Mouse (Mus musculus) thymus, adult 2 months (tissue): ENCODE measurements at regions not wholly inside any gene's neighbourhood (a gene's known extent, or its start where the extent isn't known, plus 50 kb on each side); places are given as distances from the start of the nearest gene placed in this dataset.

Source experiments
- CTCF ChIP-seq: fragments of 200-500 bp; IDR thresholded peaks from 2 replicates; pipeline ENCODE4 v1.5.1; 2012; ENCODE audit warnings: mild to moderate bottlenecking, control low read depth, low read length, moderate library complexity, borderline replicate concordance; ENCODE audit not compliant: control insufficient read depth, poor library complexity, insufficient read depth; ENCODE audit errors: extremely low read depth
- POLR2A ChIP-seq: fragments of 200-500 bp; IDR thresholded peaks from 2 replicates; pipeline ENCODE4 v1.6.1; 2012; ENCODE audit warnings: mild to moderate bottlenecking, low read length, control low read depth, moderate library complexity; ENCODE audit not compliant: control insufficient read depth, poor library complexity, insufficient read depth; ENCODE audit errors: extremely low read depth

DNA sequence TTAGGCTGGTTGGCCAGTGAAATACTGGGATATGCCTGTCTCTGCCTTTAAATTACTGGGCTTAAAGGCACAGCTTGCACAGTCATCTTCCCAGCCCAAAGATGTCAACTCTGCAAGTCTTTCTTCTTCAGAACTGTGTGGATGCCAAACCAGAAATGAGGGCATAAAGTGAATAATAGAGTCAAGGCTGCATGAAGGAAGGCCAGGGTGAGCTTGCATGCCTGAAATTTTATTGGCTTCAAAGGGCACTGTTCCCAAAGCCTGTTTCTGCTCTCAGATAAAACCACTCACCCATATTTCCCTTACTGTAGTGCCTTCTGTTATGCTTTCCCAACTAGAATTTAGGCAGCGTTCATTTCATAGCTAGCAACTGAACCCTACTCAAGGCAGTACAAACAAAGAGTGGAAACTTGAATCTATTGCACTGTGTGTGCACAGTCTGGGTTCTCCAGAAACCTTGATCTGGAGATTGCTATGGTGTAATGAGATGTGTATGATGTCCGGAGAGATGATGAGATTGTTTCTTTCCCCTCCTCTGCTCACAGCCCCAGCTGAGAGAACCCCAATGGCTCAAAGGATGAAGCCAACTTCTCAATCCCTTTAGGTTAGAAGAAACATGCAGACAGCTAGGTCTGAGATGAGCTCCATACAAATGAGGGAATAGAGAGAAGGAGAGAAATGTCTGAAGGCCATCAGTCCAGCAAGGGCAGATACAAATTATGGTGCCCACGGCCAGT lies 529.7 kb downstream of the 1810013L24Rik start:
- TF ChIP-seq CTCF (no peak), POLR2A (no peak)
